Mouse (Mus musculus): ENCODE measurements at regions not wholly inside any gene's neighbourhood (a gene's known extent, or its start where the extent isn't known, plus 50 kb on each side); places are given as distances from the start of the nearest gene placed in this dataset.

DNA sequence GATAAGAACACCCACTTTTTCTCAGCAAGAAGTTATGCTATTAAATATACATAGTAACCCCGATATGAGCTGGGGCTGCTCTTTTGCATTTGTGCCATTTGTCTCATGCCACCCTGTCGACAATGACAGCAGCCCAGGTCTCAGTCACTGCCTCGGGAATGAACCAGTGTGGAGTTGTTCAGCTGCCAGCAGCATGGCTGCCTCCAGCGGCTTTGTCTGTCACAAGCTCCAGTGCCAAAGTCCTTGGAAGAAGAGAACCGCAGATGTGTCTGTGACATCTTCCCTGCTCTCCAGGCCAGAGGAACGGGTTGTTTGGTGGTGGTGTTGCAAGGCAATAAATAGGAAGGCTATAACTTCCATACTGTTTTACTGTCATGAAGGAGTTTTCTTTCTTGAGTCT is 130.7 kb downstream of the Cep170 start:
- ATAC-seq (ENCODE audit: low FRiP score, low TSS enrichment) (no peak), DNase-seq (ENCODE audit: low spot score) (no peak)
- Histone ChIP-seq H3K36me3 (ENCODE audit: control insufficient read depth, insufficient read depth, low read length) (no peaks in the 10 kb centered on the region), H3K4me1 (replicated peaks; ENCODE audit: control insufficient read depth, insufficient read depth) (no peaks in the 10 kb centered on the region), H3K27me3 (ENCODE audit: control insufficient read depth, insufficient read depth, low read length) (no peaks in the 10 kb centered on the region), H3K4me3 (ENCODE audit: low read depth, low read length) (no peak overlapping the region), H3K27ac (replicated peaks) (no peak overlapping the region), H3K9ac (ENCODE audit: low read length) (no peak overlapping the region), H3K4me2 (replicated peaks; ENCODE audit: low read depth) (no peak overlapping the region), H3K9me3 (ENCODE audit: control insufficient read depth, low read length) (no peaks in the 10 kb centered on the region)
- TF ChIP-seq CTCF (IDR thresholded peaks at IDR 0.05; ENCODE audit: low read depth) (no peak), EP300 (optimal IDR thresholded peaks at IDR 0.05) (no peak)
- 76% methylated on average over 6 of the region's 6 CpGs for WGBS

DNA sequence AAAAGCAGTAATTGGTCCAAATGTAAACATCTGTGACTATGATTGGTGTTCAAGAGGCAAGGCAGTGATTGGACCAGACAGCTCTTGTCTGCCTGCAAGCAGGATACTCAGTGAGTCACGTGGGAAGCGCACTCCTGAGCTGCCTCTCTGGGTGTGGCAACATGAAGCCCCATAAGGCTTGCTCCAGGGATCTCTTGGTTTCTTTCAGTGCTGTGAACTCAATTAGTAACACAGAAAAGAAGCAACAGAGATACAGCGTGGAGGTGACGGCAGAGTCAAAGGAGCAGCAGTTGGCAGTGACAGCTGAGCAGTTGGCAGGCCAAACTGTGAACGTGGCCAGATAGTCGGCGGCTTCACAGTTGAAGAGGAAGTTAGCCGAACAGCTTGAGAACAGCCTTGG is 131.9 kb downstream of the Cep170 start:
- Histone ChIP-seq H3K4me2 (replicated peaks; ENCODE audit: low read depth) (no peak overlapping the region), H3K4me1 (replicated peaks; ENCODE audit: control insufficient read depth, insufficient read depth) (no peaks in the 10 kb centered on the region), H3K9me3 (ENCODE audit: control insufficient read depth, low read length) (no peaks in the 10 kb centered on the region), H3K36me3 (ENCODE audit: control insufficient read depth, insufficient read depth, low read length) (no peaks in the 10 kb centered on the region), H3K27ac (replicated peaks) (no peak overlapping the region), H3K27me3 (ENCODE audit: control insufficient read depth, insufficient read depth, low read length) (no peaks in the 10 kb centered on the region), H3K9ac (ENCODE audit: low read length) (no peak overlapping the region), H3K4me3 (ENCODE audit: low read depth, low read length) (no peak overlapping the region)
- DNase-seq (ENCODE audit: low spot score) (no peak), ATAC-seq (ENCODE audit: low FRiP score, low TSS enrichment) (no peak)
- TF ChIP-seq EP300 (optimal IDR thresholded peaks at IDR 0.05) (no peak), CTCF (IDR thresholded peaks at IDR 0.05; ENCODE audit: low read depth) (no peak)
- whole genome bisulfite sequencing, result 68% methylated on average over 8 of the region's 8 CpGs

DNA sequence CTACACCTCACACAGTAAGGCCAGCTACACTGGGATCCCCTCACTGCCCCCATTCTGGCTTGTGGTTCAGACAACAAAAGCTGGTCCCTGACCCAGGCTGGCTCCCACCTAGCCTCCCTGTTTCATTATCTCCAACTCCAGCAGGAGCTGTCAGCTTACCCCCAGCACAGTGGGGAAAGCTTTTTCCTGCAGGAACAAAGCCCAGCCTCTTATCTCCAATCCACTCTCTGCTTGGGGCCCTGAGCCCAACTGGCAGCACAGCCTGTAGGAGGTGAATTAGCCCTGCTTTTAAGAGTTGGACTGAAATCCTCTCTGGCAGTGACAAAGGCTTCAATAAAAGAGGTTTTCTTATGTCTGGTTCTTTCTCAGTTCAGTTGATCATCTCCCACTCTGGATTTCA is 138.7 kb downstream of the Cep170 start:
- H3K9ac ChIP-seq (ENCODE audit: low read length), result no peak overlapping the region
- DNase-seq (ENCODE audit: low spot score) (no peak), ATAC-seq (ENCODE audit: low FRiP score, low TSS enrichment) (no peak)
- H3K4me1 ChIP-seq (replicated peaks; ENCODE audit: control insufficient read depth, insufficient read depth), result no peaks in the 10 kb centered on the region
- H3K27ac ChIP-seq (replicated peaks), result no peak overlapping the region
- no peaks in the 10 kb centered on the region for H3K9me3 ChIP-seq (ENCODE audit: control insufficient read depth, low read length)
- H3K27me3 ChIP-seq (ENCODE audit: control insufficient read depth, insufficient read depth, low read length), result no peaks in the 10 kb centered on the region
- H3K4me2 ChIP-seq (replicated peaks; ENCODE audit: low read depth), result no peak overlapping the region
- no peak overlapping the region for H3K4me3 ChIP-seq (ENCODE audit: low read depth, low read length)
- H3K36me3 ChIP-seq (ENCODE audit: control insufficient read depth, insufficient read depth, low read length), result no peaks in the 10 kb centered on the region
- TF ChIP-seq CTCF (IDR thresholded peaks at IDR 0.05; ENCODE audit: low read depth) (no peak), EP300 (optimal IDR thresholded peaks at IDR 0.05) (no peak)

DNA sequence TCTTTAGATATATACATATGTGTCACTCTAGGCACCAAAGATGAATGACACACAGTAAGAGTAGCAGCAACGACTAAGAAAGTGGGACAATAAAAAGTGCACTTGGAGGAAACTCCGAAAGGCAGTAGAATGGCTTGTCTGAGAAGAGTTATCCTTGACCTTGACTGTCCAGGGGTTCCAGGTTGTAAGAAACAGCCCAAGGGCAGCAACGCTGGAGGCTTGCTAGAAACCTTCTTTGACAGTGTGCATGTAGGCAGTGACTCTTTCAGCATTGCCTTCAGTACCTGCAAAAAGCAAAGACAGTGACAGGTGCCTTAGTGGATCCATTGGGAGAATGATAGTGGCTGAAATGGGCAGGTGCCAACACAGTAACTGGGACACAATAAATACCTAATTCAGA is 142.8 kb downstream of the Cep170 start:
- Histone ChIP-seq H3K9ac (ENCODE audit: low read length) (no peak overlapping the region), H3K4me2 (replicated peaks; ENCODE audit: low read depth) (no peak overlapping the region), H3K4me3 (ENCODE audit: low read depth, low read length) (no peak overlapping the region), H3K27me3 (ENCODE audit: control insufficient read depth, insufficient read depth, low read length) (no peaks in the 10 kb centered on the region), H3K4me1 (replicated peaks; ENCODE audit: control insufficient read depth, insufficient read depth) (no peaks in the 10 kb centered on the region), H3K36me3 (ENCODE audit: control insufficient read depth, insufficient read depth, low read length) (no peaks in the 10 kb centered on the region), H3K9me3 (ENCODE audit: control insufficient read depth, low read length) (no peaks in the 10 kb centered on the region), H3K27ac (replicated peaks) (no peak overlapping the region)
- TF ChIP-seq EP300 (optimal IDR thresholded peaks at IDR 0.05) (no peak), CTCF (IDR thresholded peaks at IDR 0.05; ENCODE audit: low read depth) (no peak)
- no peak for DNase-seq (ENCODE audit: low spot score)
- ATAC-seq (ENCODE audit: low FRiP score, low TSS enrichment), result no peak
- WGBS, result 66% methylated on average over 3 of the region's 3 CpGs

DNA sequence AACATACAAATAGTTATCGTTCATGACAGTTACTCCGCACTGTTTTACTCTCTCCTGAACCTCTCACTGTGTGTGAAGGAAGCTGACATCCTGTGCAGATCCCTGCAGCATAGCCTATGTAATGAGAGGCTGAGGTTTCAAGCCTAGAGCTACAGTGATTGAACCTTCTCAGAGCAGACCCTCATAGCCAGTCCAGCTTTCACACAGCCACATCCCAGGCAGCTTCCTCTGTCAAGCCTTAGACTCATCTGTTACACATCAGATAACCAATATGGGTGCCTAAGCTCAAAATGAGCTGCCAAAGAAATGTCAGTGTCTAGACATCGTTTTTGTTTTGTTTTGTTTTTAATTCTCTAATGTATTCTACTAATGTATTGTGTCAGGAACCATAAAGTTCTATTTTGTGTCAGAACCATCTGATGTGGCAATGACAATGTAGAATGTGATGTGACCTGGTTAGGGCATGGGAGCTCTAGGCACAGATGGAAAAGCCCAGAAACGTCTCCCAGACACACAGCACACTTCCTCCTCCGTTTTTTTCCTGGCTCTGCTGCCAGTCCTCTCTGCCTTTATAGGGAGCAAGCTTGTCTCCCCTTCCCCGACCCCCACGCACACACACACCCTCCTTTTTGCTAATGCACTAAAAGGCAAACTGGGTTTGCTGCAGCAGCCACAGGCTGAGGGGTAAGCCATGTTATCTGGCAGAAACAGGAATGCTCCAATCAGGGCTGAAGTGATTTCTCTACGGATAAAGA is 146.1 kb downstream of the Cep170 start:
- Histone ChIP-seq H3K9ac (ENCODE audit: low read length) (no peak overlapping the region), H3K9me3 (ENCODE audit: control insufficient read depth, low read length) (no peaks in the 10 kb centered on the region), H3K4me2 (replicated peaks; ENCODE audit: low read depth) (no peak overlapping the region), H3K4me3 (ENCODE audit: low read depth, low read length) (no peak overlapping the region), H3K27ac (replicated peaks) (no peak overlapping the region), H3K36me3 (ENCODE audit: control insufficient read depth, insufficient read depth, low read length) (no peaks in the 10 kb centered on the region), H3K4me1 (replicated peaks; ENCODE audit: control insufficient read depth, insufficient read depth) (no peaks in the 10 kb centered on the region), H3K27me3 (ENCODE audit: control insufficient read depth, insufficient read depth, low read length) (no peaks in the 10 kb centered on the region)
- DNase-seq (ENCODE audit: low spot score) (no peak), ATAC-seq (ENCODE audit: low FRiP score, low TSS enrichment) (no peak)
- 66% methylated on average over 8 of the region's 8 CpGs for WGBS
- no peak for TF ChIP-seq CTCF (IDR thresholded peaks at IDR 0.05; ENCODE audit: low read depth)
- no peak for TF ChIP-seq EP300 (optimal IDR thresholded peaks at IDR 0.05)

DNA sequence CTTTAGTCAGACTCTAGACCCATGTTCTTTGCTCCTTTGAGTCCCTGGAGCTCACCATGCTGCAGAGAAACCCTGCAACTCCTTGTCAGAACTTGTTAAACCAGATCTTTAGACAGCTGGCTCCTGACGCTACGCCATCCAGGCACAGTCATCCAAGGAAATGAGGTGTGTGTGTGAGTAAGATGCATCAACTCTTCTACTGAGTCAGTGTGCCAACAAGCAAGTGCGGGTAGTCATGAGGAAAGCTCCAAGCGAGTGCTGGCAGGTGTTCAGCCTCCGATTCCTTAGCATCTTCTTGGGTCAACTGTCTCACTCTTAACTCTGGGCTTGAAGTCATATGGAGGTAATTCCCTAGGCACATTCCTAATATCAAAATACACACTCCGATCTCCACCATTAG is 153.6 kb downstream of the Cep170 start:
- Histone ChIP-seq H3K4me1 (replicated peaks; ENCODE audit: control insufficient read depth, insufficient read depth) (no peaks in the 10 kb centered on the region), H3K27me3 (ENCODE audit: control insufficient read depth, insufficient read depth, low read length) (no peaks in the 10 kb centered on the region), H3K4me3 (ENCODE audit: low read depth, low read length) (no peak overlapping the region), H3K9ac (ENCODE audit: low read length) (no peak overlapping the region), H3K4me2 (replicated peaks; ENCODE audit: low read depth) (no peak overlapping the region), H3K27ac (replicated peaks) (no peak overlapping the region), H3K36me3 (ENCODE audit: control insufficient read depth, insufficient read depth, low read length) (no peaks in the 10 kb centered on the region), H3K9me3 (ENCODE audit: control insufficient read depth, low read length) (no peaks in the 10 kb centered on the region)
- WGBS, result 83% methylated on average over 6 of the region's 6 CpGs
- TF ChIP-seq EP300 (optimal IDR thresholded peaks at IDR 0.05), result no peak
- TF ChIP-seq CTCF (IDR thresholded peaks at IDR 0.05; ENCODE audit: low read depth), result no peak
- no peak for ATAC-seq (ENCODE audit: low FRiP score, low TSS enrichment)
- no peak for DNase-seq (ENCODE audit: low spot score)
